In the genomic region with DNA sequence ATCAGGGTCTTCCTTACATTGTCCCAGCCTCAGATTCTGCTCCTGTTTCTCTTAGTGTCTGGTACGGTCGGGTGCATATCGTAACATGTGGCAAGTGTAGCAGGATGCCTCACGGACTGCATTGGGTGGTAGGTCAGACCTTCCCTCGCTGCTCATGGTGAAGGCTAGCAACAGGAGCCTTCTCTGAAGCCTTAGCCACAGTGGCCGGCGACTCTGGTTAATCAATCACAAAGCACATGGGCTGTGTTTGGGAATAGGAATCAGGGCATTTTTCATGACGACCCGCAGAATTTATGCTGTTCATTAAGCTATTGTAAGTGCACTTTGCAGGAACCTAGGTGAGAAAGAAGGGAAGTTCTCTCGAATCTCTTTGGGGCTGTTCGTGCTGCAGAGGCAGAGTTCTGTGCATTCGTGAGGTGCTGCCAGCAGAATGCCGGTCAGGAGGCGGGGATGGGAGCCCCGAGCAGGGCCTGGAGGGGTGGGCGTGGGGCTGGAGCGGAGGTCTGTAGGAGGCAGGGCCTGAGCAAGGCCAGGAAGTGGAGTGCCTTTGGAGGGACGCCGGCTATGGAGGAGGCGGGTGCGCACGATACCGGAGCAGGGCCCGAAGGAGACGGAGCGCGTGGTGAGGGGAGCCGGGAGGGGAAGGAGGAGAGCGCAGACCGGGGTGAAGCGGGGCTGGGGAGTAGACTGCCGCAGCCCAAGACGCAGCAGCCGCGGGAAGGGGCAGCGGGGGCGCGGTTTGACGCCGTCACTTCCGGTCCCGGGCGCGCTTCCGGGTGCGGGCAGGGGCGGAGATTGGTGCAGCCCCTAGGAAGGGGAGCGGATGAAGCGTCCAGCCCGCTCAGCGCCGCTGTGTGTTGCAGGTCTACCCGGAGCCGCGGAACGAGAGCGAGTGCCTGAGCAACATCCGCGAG, we compare ENCODE assay signal across 8 mouse cellular contexts. TPM values are rescaled to one million over a fixed set of nuclear protein-coding genes. Genes with fewer than 3 reads are reported as not detected.
A peak's percentile ranks its signal among the peaks of the same experiment; 100 is the strongest.
DNase-seq lines count a peak whose midpoint lies in the region; ATAC-seq and TF ChIP-seq lines count a peak whose summit lies in the region.

No protein-coding gene starts in this region.

- H3K4me3 ChIP-seq in bone marrow, adult 2 months (replicated peaks; ENCODE audit: control insufficient read depth, low read depth, low read length): peak overlapping the region; percentile 98
- H3K4me3 ChIP-seq in embryonic facial prominence, embryonic 14.5 days (ENCODE audit: low read depth, low read length): peak overlapping the region; percentile 88
- peak overlapping the region; percentile 87 for H3K4me3 ChIP-seq in limb, embryonic 13.5 days
- H3K4me3 ChIP-seq in midbrain, embryonic 15.5 days: peak overlapping the region; percentile 89

- peaks cover 1% of the 10 kb centered on the region; the same call in 1 of the 2 replicates for H3K4me1 ChIP-seq in bone marrow, adult 2 months (ENCODE audit: control insufficient read depth, insufficient read depth, low read length)
- H3K4me1 ChIP-seq in embryonic facial prominence, embryonic 14.5 days (ENCODE audit: control insufficient read depth, insufficient read depth, low read length): peaks cover 6% of the 10 kb centered on the region; the same call in 1 of the 2 replicates
- H3K4me1 ChIP-seq in limb, embryonic 13.5 days: peaks cover 20% of the 10 kb centered on the region
- peaks cover 28% of the 10 kb centered on the region for H3K4me1 ChIP-seq in midbrain, embryonic 15.5 days

- peak; percentile 84; the same call in 1 of the 2 replicates for TF ChIP-seq POLR2A in bone marrow, adult 2 months (IDR thresholded peaks at IDR 0.05; ENCODE audit: borderline replicate concordance, control insufficient read depth, low read depth, low read length)

- H3K4me2 ChIP-seq in embryonic facial prominence, embryonic 14.5 days (ENCODE audit: low read depth, low read length): peak overlapping the region; percentile 74
- H3K4me2 ChIP-seq in limb, embryonic 13.5 days (replicated peaks): peak overlapping the region; percentile 94
- peak overlapping the region; percentile 96 for H3K4me2 ChIP-seq in midbrain, embryonic 15.5 days

- H3K27ac ChIP-seq in bone marrow, adult 2 months (ENCODE audit: control insufficient read depth, insufficient read depth, low read depth, low read length, poor library complexity): peak overlapping the region; percentile 88
- peak overlapping the region; percentile 91 for H3K27ac ChIP-seq in embryonic facial prominence, embryonic 14.5 days (replicated peaks; ENCODE audit: low read depth, low read length)
- H3K27ac ChIP-seq in limb, embryonic 13.5 days: peak overlapping the region; percentile 88
- H3K27ac ChIP-seq in midbrain, embryonic 15.5 days: peak overlapping the region; percentile 82

- H3K9me3 ChIP-seq in embryonic facial prominence, embryonic 14.5 days (ENCODE audit: control insufficient read depth, low read length): no peaks in the 10 kb centered on the region
- no peaks in the 10 kb centered on the region for H3K9me3 ChIP-seq in limb, embryonic 13.5 days
- no peaks in the 10 kb centered on the region for H3K9me3 ChIP-seq in midbrain, embryonic 15.5 days

- WGBS in bone marrow, adult 2 months: 4% methylated on average over 59 of the region's 59 CpGs
- 3% methylated on average over 36 of the region's 59 CpGs for WGBS in embryonic facial prominence, embryonic 14.5 days
- WGBS in limb, embryonic 13.5 days: 2% methylated on average over 53 of the region's 59 CpGs
- 2% methylated on average over 59 of the region's 59 CpGs for WGBS in midbrain, embryonic 15.5 days

- TF ChIP-seq CTCF in bone marrow, adult 2 months (IDR thresholded peaks at IDR 0.05; ENCODE audit: control insufficient read depth, insufficient read depth, low read length): no peak

- peak; percentile 97 for ATAC-seq in embryonic facial prominence, embryonic 14.5 days (ENCODE audit: low read depth)
- peak; percentile 95 for ATAC-seq in limb, embryonic 13.5 days (ENCODE audit: low FRiP score, low read depth)
- ATAC-seq in midbrain, embryonic 15.5 days (replicated peaks): peak; percentile 95

- H3K9ac ChIP-seq in embryonic facial prominence, embryonic 14.5 days (ENCODE audit: low read depth, low read length): peak overlapping the region; percentile 90
- peak overlapping the region; percentile 94 for H3K9ac ChIP-seq in limb, embryonic 13.5 days
- peak overlapping the region; percentile 94 for H3K9ac ChIP-seq in midbrain, embryonic 15.5 days

- H3K36me3 ChIP-seq in embryonic facial prominence, embryonic 14.5 days (ENCODE audit: control insufficient read depth, insufficient read depth, low read length): no peaks in the 10 kb centered on the region
- H3K36me3 ChIP-seq in limb, embryonic 13.5 days: no peaks in the 10 kb centered on the region
- no peaks in the 10 kb centered on the region for H3K36me3 ChIP-seq in midbrain, embryonic 15.5 days (replicated peaks)

- DNase-seq in A20 (ENCODE audit: low read depth, low spot score): peak; percentile 93
- DNase-seq in embryonic facial prominence, embryonic 14.5 days (ENCODE audit: low spot score): peak; percentile 93
- peak; percentile 90 for DNase-seq in heart, adult 8-10 months (ENCODE audit: low spot score)
- peak; percentile 81 to 89 for DNase-seq in kidney, adult 8-10 months
- DNase-seq in spleen, adult 18-20 months: peak; percentile 87 to 94

- H3K27me3 ChIP-seq in embryonic facial prominence, embryonic 14.5 days (replicated peaks; ENCODE audit: control insufficient read depth, insufficient read depth, low read length): no peaks in the 10 kb centered on the region
- no peaks in the 10 kb centered on the region for H3K27me3 ChIP-seq in limb, embryonic 13.5 days
- no peaks in the 10 kb centered on the region for H3K27me3 ChIP-seq in midbrain, embryonic 15.5 days (replicated peaks)

RNA-seq across cellular contexts. Expression of gene Arhgef7, which starts 30.3 kb away (rescaled TPM):
- 8.3 and 18.6 TPM in 2 replicates for polyA plus RNA-seq in bone marrow, adult 2 months (2011; ENCODE audit: insufficient read depth, insufficient read length, low replicate concordance, missing spikeins)
- 45.7 and 48.1 TPM in 2 replicates for polyA plus RNA-seq in embryonic facial prominence, embryonic 14.5 days (2014; fragmentation: Nextera tagmentation; extraction: Ambion mirVana)
- 100 to 1,000 TPM in 3 of 4 experiments, 10 to 100 TPM in 1; 93.9 to 119 (median 111) TPM for total RNA-seq in heart, adult 8-10 months (2022)
- polyA plus RNA-seq in limb, embryonic 13.5 days (2015; fragmentation: Nextera tagmentation; extraction: Ambion mirVana): 46.5 and 52.3 TPM in 2 replicates
- polyA plus RNA-seq in midbrain, embryonic 15.5 days (2015; fragmentation: Nextera tagmentation; extraction: Ambion mirVana): 87.6 and 87.7 TPM in 2 replicates

RNA-seq across cellular contexts. Expression of gene 1700016D06Rik, which starts 57.0 kb away (rescaled TPM):
- not detected in 2 replicates for polyA plus RNA-seq in bone marrow, adult 2 months (2011; ENCODE audit: insufficient read depth, insufficient read length, low replicate concordance, missing spikeins)
- 0.26 TPM in 1 of 2 replicates, not detected in the other for polyA plus RNA-seq in embryonic facial prominence, embryonic 14.5 days (2014; fragmentation: Nextera tagmentation; extraction: Ambion mirVana)
- not detected for total RNA-seq in heart, adult 8-10 months (2022)
- polyA plus RNA-seq in limb, embryonic 13.5 days (2015; fragmentation: Nextera tagmentation; extraction: Ambion mirVana): 0.11 TPM in 1 of 2 replicates, not detected in the other
- 0.24 TPM in 1 of 2 replicates, not detected in the other for polyA plus RNA-seq in midbrain, embryonic 15.5 days (2015; fragmentation: Nextera tagmentation; extraction: Ambion mirVana)

Comparison
In these comparisons a context has a peak if more than half of its experiments do, and no peak if none do; other contexts are left out.
1. Peak in every context shown above with its lines: DNase-seq, ATAC-seq, H3K4me3 ChIP-seq and H3K27ac ChIP-seq.